Mouse (Mus musculus) lung, postnatal 36 days (tissue): ENCODE results near the gene Ppil4.

Experiments used
- DNase-seq: peaks from one replicate; pipeline ENCODE4 v3.0.0; 2022; ENCODE audit warnings: mixed read lengths

Gene Ppil4

GRCm38 (mm10) chr10:7825281-7825665, 32.6 kb downstream of the Ppil4 start:
- peak; percentile 12 for DNase-seq

GRCm38 (mm10) chr10:7826106-7826505, 33.4 kb downstream of the Ppil4 start:
- DNase-seq: no peak

DNA sequence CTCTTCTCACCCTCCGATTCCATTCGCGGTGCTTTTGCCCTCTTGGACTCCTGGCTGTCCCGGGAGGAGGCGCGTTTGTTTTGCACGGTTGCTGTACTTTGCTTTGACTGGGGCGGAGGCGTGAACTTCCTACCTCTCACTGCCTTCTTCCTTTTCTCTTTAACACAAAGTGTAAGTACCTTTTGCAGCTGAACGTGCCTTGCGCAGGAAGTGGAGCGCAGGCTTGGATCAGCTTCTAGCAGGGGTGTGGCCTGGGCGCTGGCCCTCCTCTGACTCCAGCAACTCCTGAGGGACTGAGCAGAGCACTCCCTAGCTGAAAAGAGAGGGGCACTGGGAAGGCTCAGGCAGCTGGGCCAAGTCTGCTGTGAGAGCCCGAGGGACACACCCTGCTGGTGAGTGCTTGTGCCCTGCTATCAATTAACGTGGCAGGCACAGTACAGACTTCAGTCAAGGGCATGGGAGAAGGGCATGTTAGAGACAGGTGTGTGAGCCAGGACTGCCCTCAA, 39.5 kb downstream of the Ppil4 start, which contains the start of gene Zc3h12d:
Zc3h12d (plus strand) TSS at position 300 of the 506 bp plus-strand sequence.
- DNase-seq: peak; percentile 72

DNA sequence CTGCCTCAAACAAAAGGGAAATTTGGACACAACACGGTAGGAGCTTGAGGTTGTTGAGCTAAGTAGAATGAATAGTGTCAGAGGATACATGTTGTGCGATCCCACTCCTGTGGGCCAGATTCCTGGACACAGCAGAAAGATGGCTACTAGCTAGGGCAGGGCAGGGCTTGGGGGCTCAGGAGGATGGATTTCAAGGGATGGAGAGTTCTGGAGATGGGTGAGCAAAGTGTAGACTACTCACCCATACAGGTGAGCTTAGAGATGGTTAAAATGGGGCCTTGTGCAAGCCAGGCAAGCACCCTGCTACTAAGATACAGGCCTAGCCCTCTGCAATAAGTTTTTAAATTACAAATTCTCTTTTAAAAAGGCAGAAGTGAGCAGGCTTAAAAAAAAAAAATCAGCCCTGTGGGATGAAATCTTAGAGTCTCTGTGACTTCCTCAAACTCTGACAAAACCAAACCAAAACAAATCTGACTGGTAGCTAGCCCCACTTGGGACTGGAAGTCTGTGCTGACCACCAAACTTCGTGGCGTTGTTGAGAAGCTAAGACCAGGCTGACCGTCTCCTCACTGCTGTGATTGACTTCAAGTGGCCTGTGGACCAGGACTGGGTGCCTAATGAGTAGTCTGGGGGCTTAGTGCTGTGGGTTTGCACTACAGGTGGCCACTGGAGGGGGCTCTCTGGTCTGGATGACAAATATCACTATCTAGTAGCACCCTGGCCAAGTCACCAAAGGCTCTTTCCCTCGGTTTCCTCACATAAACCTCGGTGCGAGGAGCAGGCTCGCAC, 40.9 kb downstream of the Ppil4 start:
- DNase-seq: peak; percentile 26

DNA sequence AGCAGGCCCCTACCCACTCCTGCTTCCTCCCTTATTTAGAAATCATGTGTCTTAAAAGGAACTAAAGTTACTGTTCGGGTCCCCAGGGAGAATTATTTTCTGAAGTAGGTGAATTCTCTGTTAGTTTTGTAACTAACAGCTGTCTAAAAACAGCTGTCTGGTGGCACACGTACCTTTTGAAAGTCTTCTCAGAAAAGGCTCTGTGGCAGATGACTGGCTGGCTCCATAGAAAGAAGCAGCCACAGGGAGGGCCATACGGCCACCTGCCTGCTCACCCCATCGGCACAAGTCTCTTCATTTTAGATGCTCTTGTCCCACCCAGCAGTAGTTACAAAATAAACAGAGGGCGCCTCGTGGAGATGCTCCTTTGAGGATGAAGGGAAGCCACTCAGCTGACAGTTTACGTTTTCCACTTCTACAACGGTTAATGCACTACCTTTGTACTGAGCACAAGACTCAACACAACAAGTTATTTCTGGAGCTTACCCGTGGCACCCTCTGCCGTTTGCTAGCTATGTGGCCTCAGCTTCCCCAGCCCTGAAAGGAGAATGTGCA, 42.1 kb downstream of the Ppil4 start:
- DNase-seq: no peak

- no peak for DNase-seq
Measured at GRCm38 (mm10) chr10:7836902-7837301, 44.2 kb downstream of the Ppil4 start.

GRCm38 (mm10) chr10:7837446-7837845, 44.8 kb downstream of the Ppil4 start:
- DNase-seq: no peak

DNA sequence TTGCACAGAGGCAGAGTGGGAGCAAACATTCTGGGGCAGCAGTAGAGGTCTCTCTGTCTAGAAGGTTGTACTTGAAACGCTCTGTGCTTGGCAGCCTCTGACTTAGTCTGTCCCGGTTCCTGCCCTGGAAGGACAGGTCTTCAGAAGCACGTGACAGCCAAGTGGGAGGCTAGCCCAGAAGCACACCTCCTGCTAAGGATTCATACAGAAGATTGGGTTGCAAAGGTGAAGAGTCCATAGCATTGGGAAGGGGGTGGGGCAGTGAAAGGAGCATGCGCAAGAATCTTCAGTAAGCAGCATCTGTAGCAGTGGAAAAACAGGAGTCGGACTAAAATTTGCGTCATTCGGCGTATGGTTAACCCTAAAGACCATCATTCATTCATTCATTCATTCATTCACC, 45.3 kb downstream of the Ppil4 start:
- no peak for DNase-seq

DNA sequence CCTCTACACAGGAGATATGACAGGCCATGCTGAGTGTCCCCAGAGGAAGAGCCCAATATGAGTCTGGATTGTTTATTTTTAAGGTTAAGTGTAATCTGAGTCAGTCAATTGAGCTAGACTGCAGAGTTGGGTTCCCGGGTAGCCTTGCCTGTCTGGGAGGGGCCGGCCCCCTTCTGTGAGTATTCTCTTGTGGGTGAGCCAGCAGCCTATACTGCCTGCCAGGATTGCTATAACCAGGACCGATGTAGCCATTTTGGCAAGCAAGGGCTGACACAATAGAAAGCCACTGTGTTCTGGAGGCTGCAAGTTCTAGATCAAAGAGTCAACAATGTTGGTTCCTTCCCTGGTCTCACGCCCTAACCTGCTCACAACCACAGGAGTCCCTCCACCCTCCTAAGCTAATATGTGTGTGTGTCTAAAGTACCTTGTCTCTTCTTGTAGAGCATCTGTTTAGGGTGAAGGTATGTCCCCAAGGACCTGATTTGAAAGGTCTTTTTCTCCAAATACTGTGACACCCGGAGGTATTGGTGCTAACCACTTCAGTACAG, 46.3 kb downstream of the Ppil4 start:
- no peak for DNase-seq

- peak; percentile 11 for DNase-seq
Measured at GRCm38 (mm10) chr10:7839551-7840352, 47.1 kb downstream of the Ppil4 start.

DNA sequence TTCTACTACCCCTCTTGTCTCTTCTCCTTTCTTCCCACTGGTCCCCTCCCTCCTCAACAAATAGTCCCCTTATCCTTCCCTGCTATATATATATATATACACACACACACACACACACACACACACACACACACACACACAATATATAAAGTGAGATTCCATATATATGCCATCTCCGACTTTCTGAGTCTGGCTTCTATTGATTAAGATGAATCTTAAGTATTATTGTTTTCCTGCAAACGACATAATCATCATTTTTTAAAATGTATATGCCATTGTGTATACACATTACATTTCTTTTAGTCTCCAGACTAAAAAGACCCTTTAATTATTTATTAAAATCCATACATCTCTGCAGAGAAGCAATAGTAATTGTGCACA, 47.7 kb downstream of the Ppil4 start:
- no peak for DNase-seq

DNA sequence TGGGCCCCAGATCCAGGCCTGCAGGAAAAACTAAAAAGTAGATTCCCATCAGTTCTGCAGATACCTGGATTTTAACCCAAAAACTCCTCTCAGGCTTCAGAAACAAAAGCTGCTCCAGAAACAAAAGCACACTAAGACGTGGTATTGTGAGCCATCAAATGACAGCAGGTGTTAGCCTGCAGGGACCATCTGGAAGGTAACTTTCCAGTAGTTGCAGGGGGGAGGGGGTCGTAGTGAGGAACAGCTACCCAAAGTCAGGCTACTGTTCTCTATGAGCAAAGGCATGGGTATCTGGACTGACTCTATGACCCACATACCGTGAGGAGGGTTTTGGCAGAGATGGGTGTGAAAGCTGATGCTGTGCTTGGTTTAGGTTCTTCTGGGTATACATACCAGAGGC, 48.1 kb downstream of the Ppil4 start:
- no peak for DNase-seq

DNA sequence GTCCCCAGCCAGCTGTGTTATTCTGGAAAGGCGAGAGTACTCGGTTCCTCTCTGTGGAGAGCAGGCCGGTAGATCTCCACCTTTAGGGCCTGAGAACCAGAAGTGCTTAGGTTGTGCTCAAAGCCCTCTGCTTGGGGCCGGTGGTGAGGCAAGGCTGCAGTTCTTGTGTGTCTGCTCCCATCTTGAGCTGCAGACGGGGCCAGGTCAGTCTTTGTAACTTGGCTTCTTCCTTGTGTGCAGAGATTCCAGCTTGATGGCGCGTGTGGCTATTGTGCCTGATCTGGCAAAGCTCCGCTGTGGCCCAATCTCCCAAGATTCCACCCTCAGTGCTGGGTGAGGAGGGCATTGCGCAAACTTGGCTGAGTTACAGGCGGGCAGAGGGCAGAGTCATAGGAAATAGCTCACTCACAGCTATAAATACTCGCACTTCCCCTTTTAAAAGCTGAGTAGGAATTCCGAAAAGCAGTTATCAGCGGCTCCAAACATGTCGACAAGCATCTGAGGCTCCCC, 48.9 kb downstream of the Ppil4 start:
- peak; percentile 91 for DNase-seq

DNA sequence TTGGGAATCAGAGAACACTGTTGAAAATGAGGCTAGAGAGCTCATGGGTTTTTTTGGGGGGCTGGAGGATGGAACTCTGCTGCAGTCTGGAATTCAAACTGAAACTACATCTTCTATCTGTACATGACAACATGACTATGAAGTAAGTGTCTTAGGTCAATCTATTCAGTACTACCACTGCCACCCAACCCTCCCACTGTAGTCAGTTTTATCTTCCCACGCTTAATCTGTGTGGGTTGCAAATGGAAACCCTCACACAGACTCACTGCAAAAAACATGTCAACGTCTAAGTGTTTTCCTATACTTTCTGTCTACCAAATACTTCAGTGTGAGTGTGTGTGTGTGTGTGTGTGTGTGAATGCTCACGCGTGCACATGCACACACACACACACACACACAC, 50.5 kb downstream of the Ppil4 start:
- no peak for DNase-seq

- no peak for DNase-seq
Measured at GRCm38 (mm10) chr10:7844161-7844560, 51.5 kb downstream of the Ppil4 start.

DNA sequence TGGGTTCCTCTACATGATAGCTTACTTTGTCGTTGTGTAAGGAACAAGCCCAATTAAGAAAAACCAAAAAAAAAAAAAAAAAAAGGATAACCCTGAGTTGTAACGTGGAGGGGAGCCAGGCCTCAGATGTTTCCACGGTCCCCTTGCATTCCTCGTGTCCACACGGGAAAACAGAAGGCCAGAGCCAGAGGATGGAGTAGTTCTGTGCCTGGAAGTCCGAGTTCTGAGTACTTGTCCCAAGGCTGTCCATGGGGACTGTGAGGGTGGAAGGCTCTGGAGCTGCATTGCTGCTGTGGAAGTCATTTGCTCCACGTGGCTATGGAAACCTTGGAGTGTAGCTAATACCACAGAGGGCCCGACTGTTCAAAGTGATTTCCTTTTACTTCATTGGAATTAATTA, 52.4 kb downstream of the Ppil4 start:
- DNase-seq: no peak

- DNase-seq: no peak
Measured at GRCm38 (mm10) chr10:7845991-7846390, 53.3 kb downstream of the Ppil4 start.

DNA sequence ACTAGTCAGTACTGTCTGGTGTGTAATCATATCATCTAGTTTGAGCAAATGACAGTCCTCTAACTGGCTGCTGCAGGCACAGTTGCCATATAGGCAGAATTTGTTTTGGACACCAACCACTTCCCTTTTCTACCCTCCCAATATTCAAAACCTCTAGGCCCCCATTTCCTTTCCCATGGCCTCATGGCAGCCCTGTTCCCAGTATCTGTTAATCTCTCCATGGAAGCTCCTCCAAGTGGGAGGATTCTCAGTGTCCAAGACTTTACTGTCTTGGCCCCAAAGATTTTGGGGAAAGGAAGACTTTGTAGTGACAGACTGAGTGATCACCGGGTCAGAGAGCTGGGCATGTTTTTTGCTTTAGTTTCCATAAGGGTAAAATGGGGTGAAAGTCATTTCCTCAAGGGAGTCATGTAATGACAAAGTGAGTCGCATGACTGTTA, 54.5 kb downstream of the Ppil4 start:
- DNase-seq: no peak

GRCm38 (mm10) chr10:7851891-7852290, 59.2 kb downstream of the Ppil4 start:
- no peak for DNase-seq

GRCm38 (mm10) chr10:7860494-7860893, 67.8 kb downstream of the Ppil4 start:
- no peak for DNase-seq

- DNase-seq: no peak
Measured at GRCm38 (mm10) chr10:7861259-7861936, 68.7 kb downstream of the Ppil4 start.

GRCm38 (mm10) chr10:7861937-7862657, 69.4 kb downstream of the Ppil4 start:
- no peak for DNase-seq
